Mouse (Mus musculus) ES-E14 (cell line): ENCODE results near the gene Ghrh.

Source experiments
- CHD2 ChIP-seq: IDR thresholded peaks from 2 replicates; pipeline ENCODE4 v1.6.1; 2014; ENCODE audit warnings: mild to moderate bottlenecking, low read depth, low read length, inconsistent platforms
- HCFC1 ChIP-seq: IDR thresholded peaks from 2 replicates; pipeline ENCODE4 v1.6.1; 2012; ENCODE audit warnings: low read length, inconsistent platforms, borderline replicate concordance; ENCODE audit not compliant: insufficient read depth
- MAFK ChIP-seq: IDR thresholded peaks from 2 replicates; pipeline ENCODE4 v1.6.1; 2014; ENCODE audit warnings: mild to moderate bottlenecking, low read depth, low read length, inconsistent platforms; ENCODE audit not compliant: insufficient read depth
- ZNF384 ChIP-seq: IDR thresholded peaks from 2 replicates; pipeline ENCODE4 v1.6.1; 2012; ENCODE audit warnings: low read depth, low read length, inconsistent platforms

- TF ChIP-seq CHD2 (no peak), ZNF384 (no peak), HCFC1 (no peak), MAFK (no peak)
Observed at GRCm38 (mm10) chr2:157313718-157314117, 33.6 kb downstream of the Ghrh start.
